Mouse (Mus musculus) left cerebral cortex, adult 2 months (tissue): ENCODE measurements around the gene Dgkh. TPM values are rescaled to one million over a fixed set of nuclear protein-coding genes. Genes with fewer than 3 reads are reported as not detected.
A peak's percentile ranks its signal among the peaks of the same experiment; 100 is the strongest.
"Not testable (repeated sequence)": the region's sequence is repeated elsewhere in the genome, so short reads cannot be mapped to it uniquely, and the experiment has no call there.

ENCODE experiments used
- DNase-seq, 2 experiments: peaks; one replicate each; pipeline ENCODE4 v3.0.0; 2021 to 2022; ENCODE audit warnings: low spot score in 2 of 2, mixed read lengths in 1 of 2; ENCODE audit errors: extremely low spot score in 1 of 2
- H3K27ac ChIP-seq: fragments of 200-600 bp; 2 replicates; pipeline ENCODE4 v1.8.1; 2022
- H3K4me3 ChIP-seq: fragments of 200-600 bp; 2 replicates; pipeline ENCODE4 v1.8.1; 2022
- CTCF ChIP-seq: fragments of 200-600 bp; IDR thresholded peaks from 2 replicates; pipeline ENCODE4 v1.8.1; 2022; ENCODE audit warnings: antibody characterized with exemption, mild to moderate bottlenecking, moderate library complexity
- intact Hi-C: fragments of 180-260 bp; cut with DNase I; formaldehyde crosslinking; loops from one replicate; pipeline ENCODE4 v1.15.1; 2025
- total RNA-seq, 2 experiments: library from RNA; stranded (reverse); gene quantifications; 2 replicates each; pipeline ENCODE4 v1.2.3; 2021

Gene Dgkh
- total RNA-seq, 2 experiments from 2014 or later: 77.3 to 77.8 TPM

- no peak overlapping the region for H3K27ac ChIP-seq
- TF ChIP-seq CTCF: no peak
- intact Hi-C loops: no loop called here
- no peak for DNase-seq
- H3K4me3 ChIP-seq: no peak overlapping the region
Measured at GRCm38 (mm10) chr14:78592965-78593364, 139.6 kb downstream of the Dgkh start.

GRCm38 (mm10) chr14:78590335-78590734 lies 142.2 kb downstream of the Dgkh start:
- no peak overlapping the region for H3K27ac ChIP-seq
- intact Hi-C loops: no loop called here
- peak; percentile 64 for TF ChIP-seq CTCF
- H3K4me3 ChIP-seq: no peak overlapping the region
- DNase-seq: peak in 1 of 2 experiments; percentile 39

GRCm38 (mm10) chr14:78584222-78584621 lies 148.4 kb downstream of the Dgkh start:
- TF ChIP-seq CTCF: no peak
- Histone ChIP-seq H3K27ac (no peak overlapping the region; the same call in 1 of the 2 replicates), H3K4me3 (no peak overlapping the region)
- DNase-seq: peak; percentile 60 to 61
- intact Hi-C loops: no loop called here

GRCm38 (mm10) chr14:78583168-78583567 lies 149.4 kb downstream of the Dgkh start:
- no peak for TF ChIP-seq CTCF
- no peak overlapping the region for H3K4me3 ChIP-seq
- no peak overlapping the region for H3K27ac ChIP-seq
- intact Hi-C loops: no loop called here
- DNase-seq: no peak

- Histone ChIP-seq H3K4me3 (no peak overlapping the region), H3K27ac (no peak overlapping the region)
- DNase-seq: no peak
- TF ChIP-seq CTCF: peak; percentile 40
- intact Hi-C loops: no loop called here
Measured at GRCm38 (mm10) chr14:78575899-78576298, 156.7 kb downstream of the Dgkh start.

DNA sequence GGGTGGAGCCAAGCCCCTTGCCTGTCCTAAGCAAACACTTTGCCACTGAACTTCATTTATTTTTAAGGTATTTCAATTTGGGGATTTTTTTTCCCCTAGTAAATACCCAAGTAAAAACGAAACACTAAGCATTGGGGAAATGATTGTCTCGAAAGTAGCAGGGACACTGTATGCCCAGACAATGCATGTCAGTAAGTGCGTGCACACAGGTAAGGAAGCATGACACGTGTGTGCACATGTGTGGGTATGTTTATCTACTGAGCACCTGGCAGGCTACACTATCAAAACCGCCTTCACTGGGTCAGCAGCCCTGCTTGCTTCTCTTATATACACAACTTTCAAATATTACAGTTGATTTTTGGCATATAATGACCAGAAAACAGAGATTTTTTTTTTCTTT lies 164.2 kb downstream of the Dgkh start:
- H3K27ac ChIP-seq: no peak overlapping the region
- intact Hi-C loops: no loop called here
- no peak for DNase-seq
- no peak overlapping the region for H3K4me3 ChIP-seq
- TF ChIP-seq CTCF: no peak

DNA sequence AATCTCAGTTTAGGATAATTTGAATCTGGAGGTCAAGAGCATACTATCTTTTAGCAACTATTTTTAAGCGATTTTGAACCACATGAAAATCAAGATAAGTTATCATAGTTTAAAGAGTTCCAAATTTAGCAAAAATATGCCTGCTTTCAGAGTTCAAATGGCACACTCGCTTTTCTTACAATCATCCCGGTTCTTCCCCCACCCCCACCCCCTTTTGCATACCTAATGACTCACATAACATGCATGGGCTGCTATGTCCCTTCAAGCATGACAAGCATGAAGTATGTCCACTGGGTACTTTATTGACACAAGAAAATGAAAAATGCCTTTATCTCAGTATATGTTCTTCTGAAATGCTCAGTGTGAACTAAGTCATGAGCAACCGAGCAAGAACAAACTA lies 166.1 kb downstream of the Dgkh start:
- no peak for DNase-seq
- no peak for TF ChIP-seq CTCF
- intact Hi-C loops: no loop called here
- Histone ChIP-seq H3K4me3 (no peak overlapping the region), H3K27ac (no peak overlapping the region)

DNA sequence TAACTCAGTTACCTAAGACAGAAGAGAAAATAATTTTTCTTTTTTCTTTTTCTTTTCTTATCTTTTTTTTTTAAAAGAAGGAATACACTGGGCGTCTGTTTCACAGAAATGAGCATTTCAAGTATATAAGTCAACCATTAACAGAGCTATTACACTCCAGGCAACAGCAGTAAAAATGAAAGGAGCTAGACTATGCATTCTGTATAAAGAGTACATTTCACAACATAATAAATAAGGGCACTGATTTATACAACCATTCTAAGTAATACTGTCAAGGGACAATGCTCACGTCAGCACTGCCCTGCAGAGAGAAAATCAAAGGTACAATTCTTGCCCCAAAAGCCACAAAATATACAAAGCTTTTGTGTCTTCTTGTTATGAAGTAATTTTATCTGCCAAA lies 168.3 kb downstream of the Dgkh start:
- intact Hi-C loops: no loop called here
- Histone ChIP-seq H3K27ac (no peak overlapping the region), H3K4me3 (no peak overlapping the region)
- TF ChIP-seq CTCF: no peak
- no peak for DNase-seq

DNA sequence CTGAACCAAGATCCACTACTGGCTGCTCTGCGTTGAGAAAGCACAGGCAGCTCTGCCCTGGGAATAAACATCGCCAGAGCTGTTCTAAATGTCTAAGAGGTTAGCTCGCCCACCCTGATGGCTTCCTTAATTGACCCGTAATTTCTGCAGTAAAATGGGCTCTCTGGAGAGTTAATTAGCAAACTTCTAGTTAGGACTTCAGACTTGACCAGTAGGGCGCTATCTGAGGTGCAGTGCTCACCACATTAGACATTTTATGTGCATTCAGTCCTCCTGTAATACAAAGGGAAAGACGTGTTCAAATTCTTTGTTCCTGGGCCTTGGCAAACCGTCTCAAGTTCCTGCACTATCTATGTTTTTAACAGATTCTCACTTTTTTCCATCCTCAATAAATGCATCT lies 169.4 kb downstream of the Dgkh start:
- no peak overlapping the region for H3K4me3 ChIP-seq
- intact Hi-C loops: no loop called here
- no peak for DNase-seq
- no peak for TF ChIP-seq CTCF
- H3K27ac ChIP-seq: no peak overlapping the region

- DNase-seq: no peak
- TF ChIP-seq CTCF: no peak
- intact Hi-C loops: no loop called here
- Histone ChIP-seq H3K4me3 (no peak overlapping the region), H3K27ac (no peak overlapping the region)
Measured at GRCm38 (mm10) chr14:78562121-78562520, 170.5 kb downstream of the Dgkh start.

- DNase-seq: no peak
- intact Hi-C loops: no loop called here
- no peak for TF ChIP-seq CTCF
- no peak overlapping the region for H3K4me3 ChIP-seq
- no peak overlapping the region for H3K27ac ChIP-seq
Measured at GRCm38 (mm10) chr14:78559042-78559441, 173.5 kb downstream of the Dgkh start.

GRCm38 (mm10) chr14:78554830-78555229 lies 177.7 kb downstream of the Dgkh start:
- intact Hi-C loops, DNase-seq, H3K27ac ChIP-seq, H3K4me3 ChIP-seq: not testable (repeated sequence)

DNA sequence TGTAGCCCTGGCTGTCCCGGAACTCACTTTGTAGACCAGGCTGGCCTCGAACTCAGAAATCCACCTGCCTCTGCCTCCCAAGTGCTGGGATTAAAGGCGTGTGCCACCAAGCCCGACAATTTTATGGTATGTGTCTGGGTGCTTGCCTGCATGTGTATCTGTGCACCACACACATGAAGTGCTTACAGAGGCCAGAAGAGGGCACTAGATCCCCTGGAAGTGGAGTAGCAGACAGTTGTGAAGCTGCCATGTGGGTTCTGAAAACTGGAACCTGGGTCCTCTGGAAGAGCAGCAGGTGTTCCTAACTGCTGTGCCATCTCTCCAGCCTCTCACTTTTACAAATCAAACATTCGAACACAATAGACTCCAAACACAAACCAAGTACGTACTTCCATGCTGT lies 178.9 kb downstream of the Dgkh start:
- DNase-seq: no peak
- TF ChIP-seq CTCF: no peak; the same call in none of the 2 replicates
- Histone ChIP-seq H3K27ac (no peak overlapping the region), H3K4me3 (no peak overlapping the region)
- intact Hi-C loops: no loop called here

DNA sequence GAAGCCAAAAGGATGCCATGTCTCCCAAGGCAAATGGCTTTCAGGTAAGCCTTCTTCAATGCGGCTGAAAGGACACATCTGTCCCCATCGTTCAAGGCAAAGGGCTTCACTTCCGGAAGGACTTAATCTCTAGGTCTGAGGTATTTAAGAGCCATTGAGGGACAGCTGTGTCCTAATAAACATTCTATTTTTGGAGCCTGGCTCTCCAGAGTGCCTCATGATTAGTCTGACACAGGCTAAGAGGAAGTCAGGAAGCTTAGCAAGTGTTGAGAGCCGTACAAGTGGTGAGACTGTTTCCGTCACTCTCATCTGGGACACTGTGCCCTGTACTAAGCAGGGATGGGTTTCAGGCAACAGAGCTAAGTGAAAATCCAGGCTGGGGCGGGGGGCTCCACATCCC lies 183.8 kb downstream of the Dgkh start:
- intact Hi-C loops: no loop called here

More for the DNA sequence above, 183.8 kb downstream of the Dgkh start:
- no peak for DNase-seq
- no peak for TF ChIP-seq CTCF
- no peak overlapping the region for H3K27ac ChIP-seq
- no peak overlapping the region for H3K4me3 ChIP-seq
